27 mouse cellular contexts compared by ENCODE assay signal in genomic region chr1:174781037-174781436, GRCm38 (mm10).
"Had no signal": no experiment of that assay in that cellular context is flagged by ENCODE, and none has a peak within 500 bp of the region (broad histone marks: within the 10 kb centered on the region; RNA-seq: fewer than 3 reads in every experiment).

No protein-coding gene starts in this region.

- DNase-seq: gastrocnemius, adult 2 months; gastrocnemius, postnatal 10 days; gastrocnemius, postnatal 36 days; heart, adult 11 months; heart, adult 2 months; heart, postnatal 14 days; heart, postnatal 36 days; kidney, adult 11 months; kidney, adult 2 months; kidney, adult 9 months; kidney, postnatal 14 days; kidney, postnatal 36 days; layer of hippocampus, adult 9-11 months; layer of hippocampus, postnatal 36 days; left cerebral cortex, postnatal 4 days had no signal

- ATAC-seq: hindbrain, postnatal 0 days; intestine, embryonic 16.5 days; liver, embryonic 12.5 days had no signal

- H3K4me3 ChIP-seq: gastrocnemius, adult 2 months; heart, adult 2 months; heart, embryonic 13.5 days; heart, embryonic 15.5 days; hindbrain, embryonic 13.5 days; hindbrain, embryonic 15.5 days; kidney, embryonic 15.5 days; limb, embryonic 13.5 days; limb, embryonic 15.5 days; liver, embryonic 12.5 days had no signal

- H3K27ac ChIP-seq: gastrocnemius, adult 2 months; heart, adult 2 months; heart, embryonic 13.5 days; heart, embryonic 15.5 days; hindbrain, embryonic 13.5 days; hindbrain, embryonic 15.5 days; hindbrain, postnatal 0 days; kidney, embryonic 15.5 days; kidney, postnatal 0 days; limb, embryonic 13.5 days; limb, embryonic 15.5 days; liver, embryonic 12.5 days; liver, embryonic 14.5 days had no signal
